Mouse (Mus musculus) bone marrow macrophage, adult 2 months (primary cell): Measurements from ENCODE around the gene Pdhb.

ENCODE experiments used
- CTCF ChIP-seq: IDR thresholded peaks from 2 replicates; pipeline ENCODE4 v1.5.1; 2012; ENCODE audit warnings: low read depth, mild to moderate bottlenecking, low read length, moderate library complexity
- POLR2A ChIP-seq: IDR thresholded peaks from 2 replicates; pipeline ENCODE4 v1.6.1; 2012; ENCODE audit warnings: mild to moderate bottlenecking, low read depth, low read length, borderline replicate concordance

- no peak for TF ChIP-seq CTCF
- no peak for TF ChIP-seq POLR2A
Measured at GRCm38 (mm10) chr14:8213803-8214224, 41.0 kb upstream of the Pdhb start, which contains the start of gene Kctd6.
